Mouse (Mus musculus): Measurements from ENCODE around the gene Tspan15. TPM values are rescaled to one million over a fixed set of nuclear protein-coding genes. Genes with fewer than 3 reads are reported as not detected.

Tspan15 gene
- polyA plus RNA-seq, 1 experiment from 2014 or later: 22.3 TPM

DNA sequence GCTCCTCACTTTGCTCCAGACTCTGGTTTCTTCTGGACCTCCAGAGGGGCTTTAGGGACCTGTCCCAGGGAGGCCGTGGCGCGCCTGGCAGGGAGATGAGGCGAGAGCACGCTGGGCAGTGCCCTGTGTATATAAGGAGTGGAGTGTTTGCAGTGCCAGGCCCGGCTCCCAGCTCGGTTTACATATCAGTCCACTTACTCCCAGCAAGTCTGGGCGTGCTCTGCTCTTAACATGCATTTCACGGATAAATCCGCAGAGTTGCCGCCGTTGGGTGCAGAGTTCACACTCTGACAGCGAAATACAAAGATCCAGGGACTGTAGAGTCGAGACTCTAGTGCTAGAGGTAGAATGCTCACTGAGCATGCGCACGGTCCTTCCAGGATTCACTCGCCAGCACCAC is 8.3 kb downstream of the Tspan15 start:
- Histone ChIP-seq H3K9me3 (no peaks in the 10 kb centered on the region), H3K4me1 (peaks cover 36% of the 10 kb centered on the region), H3K4me3 (no peak overlapping the region), H3K27me3 (replicated peaks; ENCODE audit: low read depth, poor library complexity, severe bottlenecking) (no peaks in the 10 kb centered on the region; the same call in 1 of the 2 replicates), H3K36me3 (replicated peaks) (peaks cover 4% of the 10 kb centered on the region; the same call in 1 of the 2 replicates), H3K27ac (replicated peaks) (no peak overlapping the region)
- DNase-seq (ENCODE audit: low spot score): no peak
- 82% methylated on average over 17 of the region's 17 CpGs for WGBS

DNA sequence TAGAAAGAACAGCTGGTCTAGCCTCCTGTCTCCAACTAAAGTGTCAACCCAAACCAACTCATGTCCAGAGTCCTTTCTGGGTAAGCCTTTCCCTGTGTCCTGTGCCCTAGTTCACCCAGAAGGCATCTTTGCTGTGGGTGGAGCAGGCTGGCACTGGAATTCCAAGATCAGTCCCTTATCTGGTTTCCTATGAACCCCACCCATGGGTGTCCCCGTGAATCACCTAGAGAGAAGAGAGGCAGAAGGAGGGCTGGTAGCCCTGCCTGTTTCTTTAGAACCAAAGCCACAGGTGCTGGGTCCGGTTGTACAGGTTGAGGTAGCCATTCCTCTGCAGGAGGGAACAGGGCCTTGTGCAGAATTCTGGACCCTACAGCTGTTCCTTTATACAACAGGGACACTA is 9.4 kb downstream of the Tspan15 start:
- H3K4me3 ChIP-seq: no peak overlapping the region

GRCm38 (mm10) chr10:62220732-62221514 is 10.1 kb downstream of the Tspan15 start:
- DNase-seq (ENCODE audit: low spot score): no peak
- H3K27ac ChIP-seq (replicated peaks): no peak overlapping the region
- no peaks in the 10 kb centered on the region for H3K9me3 ChIP-seq
- H3K4me3 ChIP-seq: no peak overlapping the region
- no peaks in the 10 kb centered on the region for H3K27me3 ChIP-seq (replicated peaks; ENCODE audit: low read depth, poor library complexity, severe bottlenecking)
- peaks cover 43% of the 10 kb centered on the region for H3K4me1 ChIP-seq
- 81% methylated on average over 8 of the region's 8 CpGs for WGBS
- H3K36me3 ChIP-seq (replicated peaks): peaks cover 4% of the 10 kb centered on the region; the same call in 1 of the 2 replicates

More for the DNA sequence above, 9.4 kb downstream of the Tspan15 start:
- peaks cover 46% of the 10 kb centered on the region for H3K4me1 ChIP-seq
- DNase-seq (ENCODE audit: low spot score): no peak
- 87% methylated on average over 2 of the region's 2 CpGs for WGBS
- no peak overlapping the region for H3K27ac ChIP-seq (replicated peaks)
- H3K36me3 ChIP-seq (replicated peaks): peaks cover 4% of the 10 kb centered on the region; the same call in 1 of the 2 replicates
- no peaks in the 10 kb centered on the region for H3K27me3 ChIP-seq (replicated peaks; ENCODE audit: low read depth, poor library complexity, severe bottlenecking)
- H3K9me3 ChIP-seq: no peaks in the 10 kb centered on the region

- H3K27ac ChIP-seq (replicated peaks): peak overlapping the region; percentile 61
- 78% methylated on average over 7 of the region's 7 CpGs for WGBS
- H3K36me3 ChIP-seq (replicated peaks): peaks cover 4% of the 10 kb centered on the region; the same call in 1 of the 2 replicates
- no peak for DNase-seq (ENCODE audit: low spot score)
- H3K4me3 ChIP-seq: no peak overlapping the region
- peaks cover 38% of the 10 kb centered on the region for H3K4me1 ChIP-seq
- H3K27me3 ChIP-seq (replicated peaks; ENCODE audit: low read depth, poor library complexity, severe bottlenecking): no peaks in the 10 kb centered on the region
- no peaks in the 10 kb centered on the region for H3K9me3 ChIP-seq
These were observed 12.3 kb downstream of the Tspan15 start for GRCm38 (mm10) chr10:62218789-62219172.

DNA sequence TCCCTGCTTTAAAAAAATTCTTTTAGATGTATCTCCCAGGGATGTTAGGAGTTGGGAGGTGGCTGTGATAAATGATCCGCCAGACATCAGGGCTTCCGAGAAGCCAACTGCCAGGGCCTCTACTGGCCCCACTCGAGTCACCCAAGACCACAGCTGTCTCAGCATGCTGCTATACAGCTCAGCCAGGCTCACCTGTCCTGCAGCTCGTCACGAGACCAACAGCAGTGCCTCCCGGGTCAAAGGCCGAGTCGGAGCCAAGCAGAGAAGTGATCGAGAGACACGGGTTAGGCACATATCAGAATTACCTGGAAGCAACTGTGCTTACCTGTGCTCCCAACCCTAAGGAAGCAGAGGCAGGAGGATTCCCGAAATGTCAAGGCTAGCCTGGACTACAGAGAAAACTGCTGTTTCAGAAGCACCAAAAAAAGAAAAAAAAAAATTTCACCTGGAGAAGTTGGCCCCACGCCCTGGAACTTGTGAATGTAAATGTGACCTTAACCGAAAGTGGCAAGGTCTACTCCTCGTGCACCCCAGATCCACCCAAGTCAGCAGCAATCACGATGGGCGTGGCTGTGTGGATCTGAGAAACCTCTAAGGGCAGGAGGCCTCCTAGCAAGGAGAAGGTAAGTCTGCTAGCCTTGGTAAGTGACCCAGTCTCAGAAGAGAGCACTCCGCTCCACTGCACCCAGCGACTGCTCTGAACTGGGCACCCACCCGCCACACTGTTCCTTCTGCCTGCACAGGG is 12.8 kb downstream of the Tspan15 start:
- H3K4me3 ChIP-seq: no peak overlapping the region
- no peaks in the 10 kb centered on the region for H3K9me3 ChIP-seq
- no peaks in the 10 kb centered on the region for H3K27me3 ChIP-seq (replicated peaks; ENCODE audit: low read depth, poor library complexity, severe bottlenecking)
- peaks cover 4% of the 10 kb centered on the region; the same call in 1 of the 2 replicates for H3K36me3 ChIP-seq (replicated peaks)
- H3K27ac ChIP-seq (replicated peaks): peak overlapping the region; percentile 61
- 88% methylated on average over 19 of the region's 19 CpGs for WGBS
- peaks cover 36% of the 10 kb centered on the region for H3K4me1 ChIP-seq
- no peak for DNase-seq (ENCODE audit: low spot score)

- WGBS: 58% methylated on average over 8 of the region's 8 CpGs
- peaks cover 4% of the 10 kb centered on the region; the same call in 1 of the 2 replicates for H3K36me3 ChIP-seq (replicated peaks)
- H3K27ac ChIP-seq (replicated peaks): peak overlapping the region; percentile 69
- no peaks in the 10 kb centered on the region for H3K27me3 ChIP-seq (replicated peaks; ENCODE audit: low read depth, poor library complexity, severe bottlenecking)
- H3K4me3 ChIP-seq: no peak overlapping the region
- H3K9me3 ChIP-seq: no peaks in the 10 kb centered on the region
- DNase-seq (ENCODE audit: low spot score): peak; percentile 25
- H3K4me1 ChIP-seq: peaks cover 36% of the 10 kb centered on the region
These were observed 13.9 kb downstream of the Tspan15 start for GRCm38 (mm10) chr10:62217196-62217595.

- no peak overlapping the region for H3K4me3 ChIP-seq
- no peaks in the 10 kb centered on the region for H3K9me3 ChIP-seq
- peak; percentile 23 for DNase-seq (ENCODE audit: low spot score)
- peak overlapping the region; percentile 69 for H3K27ac ChIP-seq (replicated peaks)
- H3K4me1 ChIP-seq: peaks cover 37% of the 10 kb centered on the region
- H3K27me3 ChIP-seq (replicated peaks; ENCODE audit: low read depth, poor library complexity, severe bottlenecking): no peaks in the 10 kb centered on the region
- WGBS: 51% methylated on average over 5 of the region's 5 CpGs
- H3K36me3 ChIP-seq (replicated peaks): peaks cover 4% of the 10 kb centered on the region; the same call in 1 of the 2 replicates
These were observed 14.5 kb downstream of the Tspan15 start for GRCm38 (mm10) chr10:62216595-62216994.

DNA sequence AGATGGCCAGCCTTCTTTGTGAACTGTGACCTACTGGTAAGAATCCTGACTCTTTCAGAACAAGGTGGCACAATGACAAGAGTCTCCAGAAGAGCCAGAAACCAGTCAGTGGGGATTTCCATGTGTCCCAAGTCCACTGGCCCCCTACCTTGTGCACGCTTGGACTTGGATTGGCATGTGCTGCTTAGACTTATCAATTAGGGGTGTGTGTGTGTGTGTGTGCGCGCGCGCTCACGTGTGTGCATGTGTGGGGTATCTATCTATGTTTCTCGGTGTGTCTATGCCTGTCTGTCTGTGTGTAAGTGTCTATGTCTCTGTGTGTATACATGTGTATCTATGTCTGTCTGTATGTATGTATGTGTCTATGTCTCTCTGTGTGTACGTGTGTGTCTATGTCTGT is 15.4 kb downstream of the Tspan15 start:
- DNase-seq (ENCODE audit: low spot score): no peak
- Histone ChIP-seq H3K9me3 (no peaks in the 10 kb centered on the region), H3K4me3 (no peak overlapping the region), H3K27me3 (replicated peaks; ENCODE audit: low read depth, poor library complexity, severe bottlenecking) (no peaks in the 10 kb centered on the region), H3K4me1 (peaks cover 41% of the 10 kb centered on the region), H3K36me3 (replicated peaks) (peaks cover 4% of the 10 kb centered on the region; the same call in 1 of the 2 replicates), H3K27ac (replicated peaks) (no peak overlapping the region)
- WGBS: 94% methylated on average over 8 of the region's 8 CpGs

DNA sequence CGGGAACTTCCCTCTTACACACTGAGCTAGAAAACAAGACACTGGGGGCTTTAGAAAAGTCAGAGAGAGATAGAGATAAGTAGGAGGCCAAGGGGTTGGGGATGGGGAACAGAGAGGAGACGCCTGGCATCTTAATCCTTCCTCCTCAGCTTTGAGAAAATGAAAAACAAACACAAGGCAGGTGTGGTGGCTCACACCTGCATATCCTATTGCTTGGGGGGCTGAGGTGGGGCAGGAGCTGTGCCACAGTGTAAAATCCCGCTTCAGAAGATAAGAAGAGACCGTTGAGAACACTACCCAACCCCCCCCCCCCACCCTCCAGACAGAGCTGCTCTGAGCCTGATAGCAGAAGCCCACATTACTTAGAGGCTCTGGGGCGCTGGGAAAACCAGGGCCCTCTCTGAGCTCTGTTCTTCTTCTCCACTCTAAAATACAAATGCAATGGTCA is 15.9 kb downstream of the Tspan15 start:
- no peak overlapping the region for H3K4me3 ChIP-seq
- H3K27ac ChIP-seq (replicated peaks): no peak overlapping the region
- DNase-seq (ENCODE audit: low spot score): no peak
- H3K27me3 ChIP-seq (replicated peaks; ENCODE audit: low read depth, poor library complexity, severe bottlenecking): no peaks in the 10 kb centered on the region
- H3K4me1 ChIP-seq: peaks cover 44% of the 10 kb centered on the region
- H3K36me3 ChIP-seq (replicated peaks): peaks cover 4% of the 10 kb centered on the region; the same call in 1 of the 2 replicates
- H3K9me3 ChIP-seq: no peaks in the 10 kb centered on the region
- 49% methylated on average over 5 of the region's 5 CpGs for WGBS

GRCm38 (mm10) chr10:62211310-62211709 is 19.7 kb downstream of the Tspan15 start:
- H3K36me3 ChIP-seq (replicated peaks): no peaks in the 10 kb centered on the region
- no peak overlapping the region for H3K4me3 ChIP-seq
- 68% methylated on average over 6 of the region's 6 CpGs for WGBS
- peaks cover 38% of the 10 kb centered on the region for H3K4me1 ChIP-seq
- DNase-seq (ENCODE audit: low spot score): no peak
- no peaks in the 10 kb centered on the region for H3K9me3 ChIP-seq
- 0 out of 2 replicates have a peak, but pooled peaks cover 3% of the 10 kb centered on the region for H3K27me3 ChIP-seq (replicated peaks; ENCODE audit: low read depth, poor library complexity, severe bottlenecking)
- H3K27ac ChIP-seq (replicated peaks): peak overlapping the region; percentile 54

GRCm38 (mm10) chr10:62208241-62208896 is 22.7 kb downstream of the Tspan15 start:
- Histone ChIP-seq H3K4me3 (no peak overlapping the region), H3K4me1 (peaks cover 26% of the 10 kb centered on the region), H3K9me3 (no peaks in the 10 kb centered on the region), H3K36me3 (replicated peaks) (no peaks in the 10 kb centered on the region), H3K27me3 (replicated peaks; ENCODE audit: low read depth, poor library complexity, severe bottlenecking) (0 out of 2 replicates have a peak, but pooled peaks cover 3% of the 10 kb centered on the region), H3K27ac (replicated peaks) (no peak overlapping the region)
- DNase-seq (ENCODE audit: low spot score): no peak
- 60% methylated on average over 10 of the region's 10 CpGs for WGBS

DNA sequence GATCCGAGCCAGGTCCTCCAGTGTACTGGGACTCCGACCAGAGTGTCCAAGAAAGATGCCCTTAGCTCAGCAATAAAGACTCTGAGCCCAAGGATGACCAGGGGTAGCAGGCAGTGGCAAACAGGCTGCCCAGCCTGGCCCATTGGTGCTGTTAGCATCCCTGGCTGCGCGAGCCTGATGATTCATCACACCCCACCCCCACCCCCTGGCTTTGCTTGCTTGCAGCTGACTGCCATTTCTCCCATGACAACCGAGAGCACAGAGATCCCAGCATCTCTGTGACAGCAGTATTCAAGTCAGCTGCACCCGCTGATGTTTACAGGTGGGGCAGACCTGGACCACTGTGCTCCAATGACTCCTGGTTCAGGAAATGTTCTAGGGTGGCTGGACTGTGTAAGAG is 28.5 kb downstream of the Tspan15 start:
- Histone ChIP-seq H3K27ac (replicated peaks) (no peak overlapping the region), H3K36me3 (replicated peaks) (peaks cover 14% of the 10 kb centered on the region; the same call in 1 of the 2 replicates), H3K4me3 (no peak overlapping the region), H3K9me3 (no peaks in the 10 kb centered on the region), H3K4me1 (no peaks in the 10 kb centered on the region), H3K27me3 (replicated peaks; ENCODE audit: low read depth, poor library complexity, severe bottlenecking) (0 out of 2 replicates have a peak, but pooled peaks cover 3% of the 10 kb centered on the region)
- DNase-seq (ENCODE audit: low spot score): no peak
- WGBS: 84% methylated on average over 6 of the region's 6 CpGs
